Mouse (Mus musculus): ENCODE data around the gene Cdiptos. TPM values are rescaled to one million over a fixed set of nuclear protein-coding genes. Genes with fewer than 3 reads are reported as not detected.

Cdiptos gene
- 0.73 and 1.1 TPM in 2 replicates for polyA plus RNA-seq (2012; rRNA removed)

GRCm38 (mm10) chr7:126975950-126976866, at the start of gene Cdiptos:
Gene Cdiptos (minus strand): TSS chr7:126976098.

GRCm38 (mm10) chr7:127020901-127021562, 45.1 kb upstream of the Cdiptos start, which contains the start of the genes Gm42742 and Prrt2:
Gene Gm42742 (minus strand): TSS chr7:127021097.
Gene Prrt2 (minus strand): TSS chr7:127021211.

GRCm38 (mm10) chr7:127016971-127017949, 41.4 kb upstream of the Cdiptos start, which contains the start of gene Pagr1a:
Gene Pagr1a (minus strand): TSS chr7:127017352.

GRCm38 (mm10) chr7:127016481-127016485, 40.4 kb upstream of the Cdiptos start, which contains the start of gene Pagr1b:
Gene Pagr1b (minus strand): TSS chr7:127016484.

GRCm38 (mm10) chr7:127014320-127014719, 38.4 kb upstream of the Cdiptos start, which contains the start of gene Mvp:
Gene Mvp (minus strand): TSS chr7:127014621.

GRCm38 (mm10) chr7:126975893-126975949, 177 bp downstream of the Cdiptos start, which contains the start of gene Cdipt:
Gene Cdipt (plus strand): TSS chr7:126975914.

GRCm38 (mm10) chr7:126949793-126950646, 25.9 kb downstream of the Cdiptos start, which contains the start of gene Sez6l2:
Gene Sez6l2 (plus strand): TSS chr7:126950563.

GRCm38 (mm10) chr7:126949403-126949792, 26.5 kb downstream of the Cdiptos start, which contains the start of gene Asphd1:
Gene Asphd1 (minus strand): TSS chr7:126949582.

GRCm38 (mm10) chr7:126928384-126929037, 47.4 kb downstream of the Cdiptos start, which contains the start of gene Kctd13:
Gene Kctd13 (plus strand): TSS chr7:126928879.

GRCm38 (mm10) chr7:126922624-126923060, 53.3 kb downstream of the Cdiptos start, which contains the start of gene Tmem219:
Gene Tmem219 (minus strand): TSS chr7:126922917.

Other genes with a start within 250 kb of the Cdiptos start
- 247 and 263 TPM in 2 replicates for gene Mapk3, start 216.5 kb downstream of the Cdiptos start, polyA plus RNA-seq (2012; rRNA removed)
- 7.9 TPM in 2 replicates for gene Gdpd3, start 209.8 kb downstream of the Cdiptos start, polyA plus RNA-seq (2012; rRNA removed)
- 211 and 214 TPM in 2 replicates for gene Ypel3, start 199.1 kb downstream of the Cdiptos start, polyA plus RNA-seq (2012; rRNA removed)
- gene Tbx6, start 194.6 kb downstream of the Cdiptos start, polyA plus RNA-seq (2012; rRNA removed) = 1.3 TPM in 2 replicates
- gene Ppp4c, start 183.6 kb downstream of the Cdiptos start, polyA plus RNA-seq (2012; rRNA removed) = 155 and 157 TPM in 2 replicates
- 147 and 196 TPM in 2 replicates for gene Fam57b, start 178.4 kb downstream of the Cdiptos start, polyA plus RNA-seq (2012; rRNA removed)
- gene 4930451I11Rik, start 144.5 kb downstream of the Cdiptos start, polyA plus RNA-seq (2012; rRNA removed) = not detected in 2 replicates
- gene Doc2a, start 128.7 kb downstream of the Cdiptos start, polyA plus RNA-seq (2012; rRNA removed) = 41.2 and 42.6 TPM in 2 replicates
- 61.5 and 63.2 TPM in 2 replicates for gene Hirip3, start 114.1 kb downstream of the Cdiptos start, polyA plus RNA-seq (2012; rRNA removed)
- gene Ino80e, start 113.7 kb downstream of the Cdiptos start, polyA plus RNA-seq (2012; rRNA removed) = 79.7 and 83.9 TPM in 2 replicates
- gene Taok2, start 91.4 kb downstream of the Cdiptos start, polyA plus RNA-seq (2012; rRNA removed) = 99.8 and 102 TPM in 2 replicates
- 31.6 and 32.1 TPM in 2 replicates for gene Tmem219, start 53.2 kb downstream of the Cdiptos start, polyA plus RNA-seq (2012; rRNA removed)
- 109 and 134 TPM in 2 replicates for gene Kctd13, start 47.2 kb downstream of the Cdiptos start, polyA plus RNA-seq (2012; rRNA removed)
- 29.9 TPM in 2 replicates for gene Asphd1, start 26.5 kb downstream of the Cdiptos start, polyA plus RNA-seq (2012; rRNA removed)
- 94.9 and 108 TPM in 2 replicates for gene Sez6l2, start 25.5 kb downstream of the Cdiptos start, polyA plus RNA-seq (2012; rRNA removed)
- 150 and 151 TPM in 2 replicates for gene Cdipt, start 184 bp downstream of the Cdiptos start, polyA plus RNA-seq (2012; rRNA removed)
- 4.1 and 4.6 TPM in 2 replicates for gene Mvp, start 38.5 kb upstream of the Cdiptos start, polyA plus RNA-seq (2012; rRNA removed)
- gene Pagr1b, start 40.4 kb upstream of the Cdiptos start, polyA plus RNA-seq (2012; rRNA removed) = 0.98 and 1.4 TPM in 2 replicates
- gene Pagr1a, start 41.3 kb upstream of the Cdiptos start, polyA plus RNA-seq (2012; rRNA removed) = 9.1 and 18.9 TPM in 2 replicates
- 90.1 and 95.0 TPM in 2 replicates for gene Gm42742, start 45.0 kb upstream of the Cdiptos start, polyA plus RNA-seq (2012; rRNA removed)
- gene Prrt2, start 45.1 kb upstream of the Cdiptos start, polyA plus RNA-seq (2012; rRNA removed) = 122 and 134 TPM in 2 replicates
- 223 and 252 TPM in 2 replicates for gene Maz, start 50.9 kb upstream of the Cdiptos start, polyA plus RNA-seq (2012; rRNA removed)
- gene Kif22, start 66.4 kb upstream of the Cdiptos start, polyA plus RNA-seq (2012; rRNA removed) = 12.1 and 14.6 TPM in 2 replicates
- gene Zg16, start 111.2 kb upstream of the Cdiptos start, polyA plus RNA-seq (2012; rRNA removed) = 0.20 TPM in 1 of 2 replicates, not detected in the other
- gene AI467606, start 115.3 kb upstream of the Cdiptos start, polyA plus RNA-seq (2012; rRNA removed) = 1.6 and 1.7 TPM in 2 replicates
- 0.63 and 1.0 TPM in 2 replicates for gene Qprt, start 146.1 kb upstream of the Cdiptos start, polyA plus RNA-seq (2012; rRNA removed)
- 0.06 and 0.08 TPM in 2 replicates for gene Spn, start 161.7 kb upstream of the Cdiptos start, polyA plus RNA-seq (2012; rRNA removed)
- gene Cd2bp2, start 220.0 kb upstream of the Cdiptos start, polyA plus RNA-seq (2012; rRNA removed) = 112 and 116 TPM in 2 replicates
- 57.6 and 57.8 TPM in 2 replicates for gene Tbc1d10b, start 232.4 kb upstream of the Cdiptos start, polyA plus RNA-seq (2012; rRNA removed)
- gene Mylpf, start 232.8 kb upstream of the Cdiptos start, polyA plus RNA-seq (2012; rRNA removed) = 1.7 and 214 TPM in 2 replicates

Measured in central nervous system, embryonic 18 days (tissue).